Mouse (Mus musculus) heart, adult 2 months (tissue): Measurements from ENCODE around the gene Tasp1.

Source experiments
- CTCF ChIP-seq: fragments of 200-600 bp; IDR thresholded peaks from 2 replicates; pipeline ENCODE4 v1.8.1; 2022; ENCODE audit warnings: antibody characterized with exemption, mild to moderate bottlenecking, moderate library complexity
- EP300 ChIP-seq: fragments of 200-500 bp; IDR thresholded peaks from 2 replicates; pipeline ENCODE4 v1.6.1; 2011; ENCODE audit warnings: low read depth, low read length, control low read depth; ENCODE audit not compliant: insufficient read depth
- POLR2A ChIP-seq: fragments of 200-500 bp; IDR thresholded peaks from 2 replicates; pipeline ENCODE4 v1.6.1; 2011; ENCODE audit warnings: mild to moderate bottlenecking, low read depth, low read length, control low read depth; ENCODE audit not compliant: insufficient read depth

DNA sequence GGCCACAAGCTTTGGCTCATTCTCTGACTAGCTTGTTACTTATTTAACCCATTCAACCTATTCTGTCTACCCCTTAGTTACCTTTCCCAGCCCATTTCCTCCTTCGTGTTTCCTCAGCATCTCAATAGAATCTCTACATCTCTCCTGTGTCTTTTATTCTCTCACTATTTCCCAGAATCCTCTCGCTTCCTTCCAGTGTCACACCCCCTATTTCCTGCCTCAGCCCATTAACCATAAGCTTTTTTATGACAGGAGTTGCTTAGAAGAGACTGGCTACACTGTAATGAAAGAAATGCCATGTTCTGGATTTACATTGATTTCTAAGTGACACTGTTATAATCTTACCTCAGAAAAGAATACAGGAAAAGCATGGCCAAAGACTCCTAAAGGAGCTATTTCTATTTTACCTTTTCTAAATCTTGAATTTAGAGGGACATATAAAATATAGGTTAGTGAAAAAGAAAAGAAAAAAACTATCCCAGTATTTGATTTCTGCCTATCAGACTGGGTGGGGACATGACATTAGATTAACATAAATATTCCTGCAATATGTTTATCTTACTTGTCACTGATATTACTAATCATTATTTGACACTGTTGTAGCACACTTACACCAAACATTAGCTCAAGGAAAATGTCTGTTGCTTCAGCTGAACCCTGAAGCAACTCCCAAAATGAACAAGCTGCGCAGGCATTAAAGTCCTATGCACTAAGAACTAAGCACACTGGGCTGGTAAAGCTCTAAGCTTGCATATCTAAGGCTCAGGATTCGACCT is 6.3 kb downstream of the Tasp1 start:
- TF ChIP-seq POLR2A (no peak), CTCF (no peak), EP300 (no peak)
